In the genomic region with DNA sequence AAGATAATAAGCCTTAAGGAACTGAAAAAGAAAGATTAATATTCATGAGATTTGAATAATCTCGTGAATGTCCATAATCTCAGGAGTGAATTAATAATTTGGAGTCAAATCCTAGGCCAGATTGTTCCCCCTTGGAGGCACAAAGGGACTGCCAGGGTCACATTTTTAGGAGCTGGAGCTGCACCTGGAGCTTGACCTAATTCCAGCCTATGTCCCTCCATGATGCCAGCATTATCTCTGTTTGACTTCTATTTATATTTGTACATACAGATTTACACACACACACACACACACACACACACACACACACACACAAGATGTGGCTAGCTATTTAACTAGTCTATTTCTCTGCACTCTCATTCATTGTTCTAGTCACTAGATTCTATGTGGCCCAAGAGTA, we compare ENCODE assay signal across 9 mouse cellular contexts.
"Had no signal": no experiment of that assay in that cellular context is flagged by ENCODE, and none has a peak within 500 bp of the region (broad histone marks: within the 10 kb centered on the region; RNA-seq: fewer than 3 reads in every experiment).

No protein-coding gene starts in this region.

- DNase-seq: kidney, postnatal 36 days; layer of hippocampus, adult 9-11 months; lung, embryonic 14.5 days; lung, postnatal 10 days; lung, postnatal 4 days; midbrain, embryonic 14.5 days; right cerebral cortex, adult 18-20 months; right cerebral cortex, postnatal 25 days had no signal

- ATAC-seq: liver, embryonic 12.5 days had no signal
